Mouse (Mus musculus) G1E (cell line): ENCODE results near the gene Mydgf.

ENCODE experiments used
- CTCF ChIP-seq: IDR thresholded peaks from 2 replicates; pipeline ENCODE4 v1.5.1; 2012; ENCODE audit warnings: low read depth, low read length, inconsistent platforms, mixed read lengths
- GATA1 ChIP-seq: IDR thresholded peaks from 2 replicates; pipeline ENCODE4 v1.6.1; 2012; ENCODE audit warnings: borderline replicate concordance, low read length, inconsistent platforms, mixed read lengths

DNA sequence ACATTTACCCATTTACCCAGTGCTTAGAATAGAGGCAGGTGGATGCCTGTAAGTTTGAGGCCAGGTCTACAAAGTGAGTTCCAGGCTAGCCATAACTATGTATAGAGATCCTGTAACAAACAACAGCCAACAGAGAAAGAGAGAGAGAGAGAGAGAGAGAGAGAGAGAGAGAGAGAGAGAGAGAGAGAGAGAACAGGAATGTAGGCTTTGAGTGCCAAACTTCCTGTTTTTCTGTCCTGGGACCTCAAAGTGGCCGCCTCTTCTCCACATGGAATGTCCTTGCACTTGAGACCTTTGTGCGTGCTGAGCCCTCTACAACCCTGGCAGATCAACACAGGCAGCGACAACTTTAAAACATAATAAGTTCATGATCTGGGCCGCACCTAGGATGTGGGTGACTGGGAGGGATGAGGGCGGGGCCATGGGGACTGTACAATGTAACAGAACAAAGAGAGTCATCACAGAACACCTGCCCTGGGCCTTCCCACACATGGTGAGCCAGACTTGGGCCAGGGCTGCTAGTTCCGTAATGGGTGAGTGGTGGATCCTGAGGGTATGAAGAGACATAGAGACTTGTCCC, 20.1 kb downstream of the Mydgf start:
- no peak for TF ChIP-seq CTCF
- TF ChIP-seq GATA1 = no peak
